Mouse (Mus musculus): ENCODE measurements at regions not wholly inside any gene's neighbourhood (a gene's known extent, or its start where the extent isn't known, plus 50 kb on each side); places are given as distances from the start of the nearest gene placed in this dataset.

DNA sequence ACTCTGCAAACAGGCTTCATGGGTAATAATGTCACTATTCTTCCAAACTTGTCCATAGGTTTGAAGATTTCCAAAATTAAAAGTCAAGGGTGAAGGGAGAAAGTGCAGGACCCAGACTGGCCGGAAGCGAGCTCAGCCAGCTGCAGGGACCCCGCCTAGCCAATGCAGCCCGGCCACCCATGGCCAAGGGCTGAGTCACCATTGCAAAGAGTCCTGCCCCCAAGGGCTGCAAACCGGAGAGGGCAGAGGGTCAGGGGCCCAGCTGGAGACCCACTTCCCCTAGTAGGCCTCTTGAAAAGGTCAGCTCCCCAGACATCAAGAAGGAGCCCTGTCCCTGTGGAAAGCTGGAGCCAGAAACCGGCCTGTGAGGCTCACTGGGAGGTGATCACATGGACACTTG lies 77.0 kb downstream of the 3100002H09Rik start:
- TF ChIP-seq CTCF (IDR thresholded peaks at IDR 0.05; ENCODE audit: control insufficient read depth, insufficient read depth, insufficient read length): no peak
- TF ChIP-seq MYOD1 (IDR thresholded peaks at IDR 0.05; ENCODE audit: control insufficient read depth, insufficient read length, low read depth): no peak
- TF ChIP-seq MYOG (IDR thresholded peaks at IDR 0.05; ENCODE audit: control insufficient read depth, extremely low read depth, insufficient read length): no peak
- no peak for TF ChIP-seq MAX (IDR thresholded peaks at IDR 0.05)
- no peak for TF ChIP-seq CEBPB (IDR thresholded peaks at IDR 0.05; ENCODE audit: low read depth)
- no peak for TF ChIP-seq FOSL1 (IDR thresholded peaks at IDR 0.05; ENCODE audit: insufficient read depth, low read length, poor library complexity, severe bottlenecking)
- no peak for TF ChIP-seq USF1 (IDR thresholded peaks at IDR 0.05; ENCODE audit: low read depth)

Measured in C2C12 (cell line).